Mouse (Mus musculus) CD4-positive helper T cell, adult 2 months (primary cell): Measurements from ENCODE around the gene Pnn.

ENCODE experiments used
- DNase-seq: peaks from one replicate; pipeline ENCODE4 v3.0.0-alpha.2; 2012; ENCODE audit warnings: low read depth, missing footprints, low spot score

Gene Pnn

GRCm38 (mm10) chr12:59074052-59074451 is 7.4 kb downstream of the Pnn start:
- no peak for DNase-seq

- DNase-seq, result no peak
Observed at GRCm38 (mm10) chr12:59076996-59077395, 10.3 kb downstream of the Pnn start.

GRCm38 (mm10) chr12:59077883-59078282 is 11.2 kb downstream of the Pnn start:
- no peak for DNase-seq

GRCm38 (mm10) chr12:59080461-59080860 is 13.8 kb downstream of the Pnn start:
- no peak for DNase-seq

GRCm38 (mm10) chr12:59084446-59084845 is 17.8 kb downstream of the Pnn start:
- no peak for DNase-seq

GRCm38 (mm10) chr12:59086171-59086570 is 19.5 kb downstream of the Pnn start:
- no peak for DNase-seq

DNA sequence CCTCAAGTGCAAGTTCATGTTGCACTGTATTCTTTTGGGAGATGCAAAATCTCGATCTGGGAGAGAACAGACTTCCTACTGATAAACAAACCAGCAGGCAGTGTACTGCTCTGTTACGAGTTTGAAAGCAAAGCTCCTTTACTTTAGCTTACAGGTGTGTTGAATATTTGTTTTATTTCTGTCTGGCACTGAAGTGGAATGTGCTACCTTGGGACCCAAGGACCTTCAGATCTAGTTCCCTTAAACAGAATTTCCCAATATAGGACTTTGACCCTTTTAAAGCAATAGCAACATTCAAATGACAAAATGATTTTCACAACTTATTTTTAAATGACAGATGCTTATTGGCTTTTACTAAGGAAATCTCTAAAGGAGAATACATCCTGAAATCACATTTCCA is 26.9 kb downstream of the Pnn start:
- DNase-seq, result no peak

DNA sequence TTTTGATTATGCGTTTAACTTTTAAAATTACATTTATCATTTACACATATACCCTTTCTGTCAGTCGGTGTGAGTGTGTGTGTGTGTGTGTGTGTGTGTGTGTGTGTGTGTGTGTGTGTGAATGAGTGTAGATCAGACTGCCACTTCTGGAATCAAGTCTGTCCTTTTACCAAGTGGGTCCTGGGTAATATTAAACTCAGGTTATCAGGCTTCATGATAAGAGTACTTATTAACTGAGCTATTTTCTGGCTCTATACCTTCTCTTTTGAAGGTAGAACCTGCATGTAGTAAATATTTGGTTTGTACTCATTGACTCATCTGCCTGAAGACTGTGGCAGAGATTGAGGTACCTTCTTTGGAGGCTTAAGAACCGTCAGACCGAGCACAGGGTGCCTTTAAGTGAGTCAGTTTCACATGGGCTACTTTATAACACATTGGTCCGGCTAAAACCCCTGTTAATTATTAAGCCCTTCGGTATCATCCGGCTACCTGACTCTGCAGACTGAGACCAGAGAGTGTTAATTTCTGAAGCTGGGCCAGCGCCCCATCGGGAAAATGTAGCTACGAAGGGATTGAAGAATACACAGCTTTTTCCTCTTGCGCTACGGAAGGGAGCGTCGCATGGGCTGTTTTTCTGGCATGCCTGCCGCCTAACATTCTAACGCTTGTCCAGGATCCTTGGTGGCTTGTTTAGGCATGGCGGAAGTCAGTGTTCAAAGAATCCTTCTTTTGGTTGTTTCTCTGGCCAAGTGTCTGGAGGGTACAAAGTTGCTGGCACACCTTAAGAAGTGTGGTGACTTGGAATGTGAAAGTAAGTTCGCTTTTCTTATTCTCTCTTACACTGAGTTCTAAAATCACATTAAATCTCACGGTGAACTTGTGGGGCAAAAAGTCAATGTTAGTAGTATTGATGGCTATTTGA is 28.7 kb downstream of the Pnn start, which contains the start of gene Mia2:
Gene Mia2 (plus strand): TSS at position 696 of the 922 bp plus-strand sequence.
- no peak for DNase-seq

DNA sequence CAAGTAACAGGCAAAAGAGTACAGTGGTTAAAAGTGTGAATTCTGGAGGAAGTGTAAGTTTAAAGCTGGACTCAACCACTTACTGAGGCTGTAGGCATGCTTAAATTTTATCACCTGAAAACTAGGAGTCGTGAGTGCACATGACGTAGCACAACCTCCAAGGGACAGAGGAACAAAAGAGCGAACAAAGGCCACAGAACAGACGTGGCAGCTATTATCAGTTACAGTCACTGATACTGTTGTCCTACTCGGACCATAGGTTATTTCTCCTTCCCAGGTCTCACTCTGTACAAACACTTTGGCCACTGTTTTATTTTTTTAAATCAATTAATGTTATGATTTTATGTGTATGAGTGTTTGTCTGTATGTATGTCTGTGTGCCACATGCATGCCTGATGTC is 38.1 kb downstream of the Pnn start:
- no peak for DNase-seq

- no peak for DNase-seq
Observed at GRCm38 (mm10) chr12:59105914-59106313, 39.2 kb downstream of the Pnn start.

GRCm38 (mm10) chr12:59106491-59106890 is 39.8 kb downstream of the Pnn start:
- no peak for DNase-seq

DNA sequence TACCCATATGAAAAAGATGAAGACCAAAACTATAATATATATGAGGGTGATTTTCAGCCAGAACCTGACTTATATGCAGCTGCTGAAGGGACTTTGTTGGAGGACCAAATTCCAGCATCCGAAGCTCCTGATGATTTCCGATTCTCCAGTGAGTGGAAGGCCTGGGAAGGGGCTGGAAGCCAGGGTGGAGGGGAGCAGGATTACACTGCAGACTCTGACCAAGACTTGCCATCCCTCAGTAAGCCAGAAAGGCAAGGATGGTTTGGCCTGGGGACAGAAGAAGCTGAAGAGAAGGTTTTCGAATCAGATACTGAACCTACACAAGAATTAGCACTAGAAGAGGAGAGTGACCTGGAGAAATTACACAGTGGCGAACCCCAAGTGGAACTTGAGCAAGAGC is 41.2 kb downstream of the Pnn start:
- no peak for DNase-seq

GRCm38 (mm10) chr12:59117184-59117583 is 50.5 kb downstream of the Pnn start:
- DNase-seq, result no peak
